Mouse (Mus musculus) megakaryocyte, embryonic 14.5 days (primary cell): ENCODE measurements at regions not wholly inside any gene's neighbourhood (a gene's known extent, or its start where the extent isn't known, plus 50 kb on each side); places are given as distances from the start of the nearest gene placed in this dataset.

Experiments used
- FLI1 ChIP-seq: IDR thresholded peaks from 2 replicates; pipeline ENCODE4 v1.6.1; 2012; ENCODE audit warnings: low read length, inconsistent platforms, mixed read lengths
- GATA1 ChIP-seq: IDR thresholded peaks from 3 replicates; pipeline ENCODE4 v1.6.1; 2012; ENCODE audit warnings: mixed read lengths, low read length, inconsistent platforms, borderline replicate concordance

- TF ChIP-seq GATA1 (no peak), FLI1 (no peak)
These were observed 382.0 kb upstream of the Arglu1 start for GRCm38 (mm10) chr8:9072286-9072685.
